Mouse (Mus musculus): ENCODE results near the gene Fam131a.

Gene Fam131a

DNA sequence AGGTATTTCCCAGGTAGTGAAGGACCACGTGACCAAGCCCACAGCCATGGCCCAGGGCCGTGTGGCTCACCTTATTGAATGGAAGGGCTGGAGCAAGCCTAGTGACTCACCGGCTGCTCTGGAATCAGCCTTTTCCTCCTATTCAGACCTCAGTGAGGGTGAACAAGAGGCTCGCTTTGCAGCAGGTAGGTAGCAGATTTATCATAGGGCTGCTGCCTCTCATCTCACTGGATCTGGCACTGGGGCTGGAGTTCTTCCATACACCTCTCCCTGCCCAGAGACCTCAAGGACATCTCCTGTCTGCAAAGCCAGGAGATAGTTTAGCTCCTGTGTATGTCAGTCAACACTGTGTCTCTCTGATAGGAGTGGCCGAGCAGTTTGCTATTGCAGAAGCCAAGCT is 6.2 kb downstream of the Fam131a start:
- DNase-seq = no peak

GRCm38 (mm10) chr16:20700036-20700435 is 7.0 kb downstream of the Fam131a start:
- peak; percentile 59 for DNase-seq

GRCm38 (mm10) chr16:20701316-20701715 is 8.3 kb downstream of the Fam131a start:
- no peak for DNase-seq

- DNase-seq = no peak
Measured at GRCm38 (mm10) chr16:20701729-20702521, 8.9 kb downstream of the Fam131a start.

DNA sequence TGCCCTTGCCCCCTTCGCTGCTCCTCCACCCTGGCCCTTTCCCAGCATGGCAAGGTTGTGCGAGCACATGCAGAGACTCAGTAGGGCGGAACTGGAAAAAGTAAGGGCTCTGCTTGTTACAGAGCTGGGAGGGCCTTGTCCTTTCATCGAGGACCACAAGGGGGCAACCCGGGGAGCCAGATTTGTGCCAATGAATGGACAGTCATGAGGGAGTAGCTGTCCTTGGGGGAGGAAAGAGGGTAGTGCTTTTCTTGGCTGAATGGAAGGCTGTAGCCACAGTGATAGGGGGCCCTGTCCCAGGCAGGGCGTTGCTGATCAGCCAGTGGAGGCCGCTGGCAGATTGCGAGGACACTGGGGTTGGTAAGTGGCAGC is 9.5 kb downstream of the Fam131a start:
- peak; percentile 55 for DNase-seq

DNA sequence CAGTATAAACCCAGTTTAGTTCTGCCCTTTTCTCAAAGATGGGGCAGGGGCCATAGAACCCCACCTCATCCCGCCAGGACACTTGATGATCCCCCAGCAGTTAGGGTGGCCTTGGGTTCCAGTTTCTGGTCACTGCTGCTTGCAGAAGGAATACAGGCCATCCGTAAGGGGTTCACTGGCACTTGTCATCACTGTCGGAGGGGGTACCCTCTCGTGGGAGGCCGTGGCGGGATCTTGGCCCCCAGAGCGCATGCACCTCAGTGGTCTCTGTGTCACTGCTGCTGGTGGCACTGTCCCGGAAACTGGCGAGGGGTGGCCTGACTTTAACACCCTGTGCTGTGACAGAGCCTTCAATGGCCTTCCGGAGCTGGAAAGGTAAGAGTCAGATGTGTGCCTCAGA is 10.0 kb downstream of the Fam131a start:
- no peak for DNase-seq

- no peak for DNase-seq
Measured at GRCm38 (mm10) chr16:20703699-20704400, 10.8 kb downstream of the Fam131a start.

DNA sequence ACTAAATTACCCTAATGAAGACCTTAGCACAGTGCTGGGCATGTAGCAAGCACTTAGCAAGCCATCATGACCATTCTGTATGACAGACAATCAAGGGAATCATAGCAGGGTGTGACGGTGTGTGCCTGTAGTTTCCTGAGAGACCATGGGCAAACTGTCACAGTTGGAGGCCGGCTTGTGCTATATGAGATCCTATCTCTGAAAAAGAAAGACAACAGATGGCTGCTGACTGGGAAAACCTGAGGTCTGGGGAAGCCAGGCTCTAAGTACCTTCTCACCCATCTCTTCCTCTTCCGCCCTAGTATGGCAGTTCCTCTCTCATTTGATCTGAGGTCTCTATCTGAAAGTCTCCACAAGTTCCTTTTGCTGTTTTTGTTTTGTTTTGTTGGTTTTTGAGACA is 12.7 kb downstream of the Fam131a start:
- DNase-seq = no peak

GRCm38 (mm10) chr16:20706407-20707055 is 13.5 kb downstream of the Fam131a start:
- DNase-seq = no peak

DNA sequence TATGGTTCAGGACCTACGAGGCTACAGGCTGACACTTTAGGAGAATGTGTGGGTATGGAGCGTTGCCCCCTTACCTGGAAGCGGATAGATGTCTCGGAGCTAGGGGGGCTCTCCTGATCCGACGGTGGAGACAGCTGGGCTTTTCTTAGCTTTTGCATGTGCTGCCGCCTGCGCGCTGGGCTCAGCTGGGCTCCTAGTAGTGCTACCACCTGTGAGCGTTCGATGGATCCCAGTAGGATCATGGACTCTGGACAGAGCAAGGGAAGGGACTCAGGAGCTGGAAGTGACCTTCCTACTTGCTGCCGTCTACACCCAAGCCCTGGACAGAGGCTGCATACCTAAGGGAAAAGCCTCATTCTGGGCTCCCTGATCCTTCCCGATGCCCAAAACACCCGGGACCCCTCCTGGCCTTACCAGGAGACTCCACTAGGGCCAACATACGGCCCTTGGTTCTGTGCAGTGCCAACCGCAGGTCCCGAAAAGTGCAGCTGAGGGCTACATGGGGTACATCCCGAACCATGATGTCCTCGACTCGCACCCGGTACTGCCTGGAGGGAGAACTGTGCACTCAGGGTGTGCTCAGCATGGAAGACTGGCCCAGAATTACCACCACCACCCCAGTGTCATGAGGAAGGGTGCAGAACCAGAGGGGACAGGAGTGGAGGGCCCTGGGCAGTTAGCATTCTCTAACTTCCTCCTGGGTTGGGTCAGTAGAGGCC is 15.3 kb downstream of the Fam131a start:
- DNase-seq = no peak

GRCm38 (mm10) chr16:20708939-20709734 is 16.1 kb downstream of the Fam131a start:
- DNase-seq = no peak

DNA sequence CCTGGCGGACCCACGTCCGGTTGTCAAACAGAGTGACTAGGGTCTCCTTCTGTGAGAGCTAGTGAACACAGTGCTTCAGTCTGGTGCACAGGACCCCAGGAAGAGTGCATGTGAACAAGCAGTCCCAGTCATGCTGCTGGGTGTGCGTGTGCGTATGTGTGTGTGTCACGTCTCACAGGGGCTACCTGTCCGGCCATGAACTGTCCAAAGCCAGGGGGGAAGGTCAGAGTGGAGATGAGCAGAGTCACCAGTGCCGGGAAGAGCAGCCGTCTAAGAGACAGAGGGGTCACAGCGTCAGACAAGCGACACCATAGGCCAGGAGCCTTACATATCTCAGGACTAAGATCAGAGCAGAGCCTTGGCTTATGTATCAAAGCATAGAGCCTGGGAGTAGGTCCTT is 17.3 kb downstream of the Fam131a start:
- no peak for DNase-seq

DNA sequence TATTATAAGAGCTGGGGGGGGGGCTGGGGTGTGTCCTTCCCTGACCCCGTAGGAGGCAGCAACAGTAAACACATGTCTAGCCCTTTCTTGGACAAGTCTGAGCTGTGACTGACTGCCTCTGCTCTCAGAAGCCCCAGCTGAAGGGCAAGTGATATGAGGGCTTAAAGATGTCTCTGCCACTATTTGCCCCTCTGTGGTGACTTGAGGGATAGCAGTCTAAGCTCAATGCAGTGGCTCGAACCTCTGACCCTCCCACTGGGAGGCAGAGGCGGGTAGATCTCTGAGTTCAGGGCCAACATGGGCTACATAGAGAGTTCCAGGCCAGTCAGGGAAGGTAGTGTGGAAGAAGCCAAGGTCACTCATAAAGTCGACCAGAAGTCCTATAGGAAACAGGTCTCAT is 17.8 kb downstream of the Fam131a start:
- no peak for DNase-seq

GRCm38 (mm10) chr16:20712190-20712589 is 19.1 kb downstream of the Fam131a start:
- DNase-seq = no peak

- DNase-seq = no peak
Measured at GRCm38 (mm10) chr16:20712889-20713288, 19.8 kb downstream of the Fam131a start.

GRCm38 (mm10) chr16:20714307-20715080 is 21.5 kb downstream of the Fam131a start:
- DNase-seq = no peak

- DNase-seq = no peak
Measured at GRCm38 (mm10) chr16:20715161-20715560, 22.1 kb downstream of the Fam131a start.

DNA sequence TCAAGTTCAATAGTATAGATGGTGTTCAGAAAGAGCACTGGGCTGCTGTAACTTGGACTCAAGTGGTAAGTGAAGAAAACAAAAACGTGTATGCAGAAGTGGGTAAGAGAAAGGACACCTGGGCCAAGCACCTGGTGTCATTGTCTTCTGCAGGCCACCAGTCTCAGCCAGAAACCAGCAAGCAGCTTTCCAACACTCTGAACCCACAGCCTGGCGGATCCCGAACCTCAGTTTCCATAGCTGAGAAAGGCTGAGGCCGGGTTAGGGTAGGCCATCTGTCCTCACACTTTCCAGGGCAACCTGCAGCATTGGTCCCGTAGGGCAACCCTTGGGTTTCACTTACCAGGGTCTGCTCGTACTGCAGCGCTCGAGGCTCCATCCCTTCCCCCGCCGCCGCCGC is 22.5 kb downstream of the Fam131a start:
- DNase-seq = no peak

- DNase-seq = peak; percentile 76
Measured at GRCm38 (mm10) chr16:20715976-20716840, 23.2 kb downstream of the Fam131a start.

DNA sequence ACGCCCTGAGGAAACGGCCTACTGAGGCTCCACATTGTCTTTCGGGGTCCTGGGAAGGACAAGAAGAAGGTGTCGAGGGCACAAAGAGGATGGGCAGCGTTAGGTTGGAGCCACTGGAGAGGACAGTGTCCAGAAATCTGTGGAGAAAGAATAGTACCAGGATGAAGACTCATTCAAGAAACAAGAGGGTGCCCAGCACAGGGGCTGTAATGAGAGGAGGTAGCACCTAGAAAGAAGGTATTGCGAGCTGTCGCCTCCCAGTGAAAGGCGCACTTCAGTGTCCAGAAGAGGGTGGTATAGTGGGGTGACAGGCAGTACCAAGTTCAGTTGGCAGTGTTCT is 23.8 kb downstream of the Fam131a start:
- no peak for DNase-seq

Measured in cerebellum, adult 11 months (tissue).